Mouse (Mus musculus) c-Kit-positive CD71-positive TER-119-positive erythroid progenitor cells, embryonic 14.5 days (primary cell): ENCODE data around the gene Nbr1.
"Not testable (repeated sequence)": the region's sequence is repeated elsewhere in the genome, so short reads cannot be mapped to it uniquely, and the experiment has no call there.

Experiments
- DNase-seq: peaks from one replicate; pipeline ENCODE4 v3.0.0-alpha.2; 2013; ENCODE audit warnings: low spot score

Gene Nbr1

DNA sequence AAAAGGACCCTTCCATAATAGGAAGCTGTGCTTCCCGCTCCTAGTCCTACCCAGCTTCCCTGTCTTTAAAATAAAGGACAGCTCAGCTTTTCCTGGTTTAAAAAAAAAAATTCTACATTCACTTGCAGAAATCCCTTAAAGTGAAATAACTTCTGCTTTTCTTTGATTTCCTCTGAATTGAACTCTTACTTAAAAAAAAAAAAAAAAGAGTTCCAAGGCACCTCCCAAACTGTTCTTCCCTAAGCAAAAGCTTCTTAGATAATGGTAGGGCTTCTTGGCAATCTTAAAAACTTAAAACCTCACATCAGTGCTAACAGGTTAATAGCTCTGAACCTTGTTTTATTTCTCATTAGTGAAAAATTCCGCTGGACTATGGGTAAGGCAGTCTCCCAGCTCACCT, 31.3 kb downstream of the Nbr1 start:
- DNase-seq: no peak

DNA sequence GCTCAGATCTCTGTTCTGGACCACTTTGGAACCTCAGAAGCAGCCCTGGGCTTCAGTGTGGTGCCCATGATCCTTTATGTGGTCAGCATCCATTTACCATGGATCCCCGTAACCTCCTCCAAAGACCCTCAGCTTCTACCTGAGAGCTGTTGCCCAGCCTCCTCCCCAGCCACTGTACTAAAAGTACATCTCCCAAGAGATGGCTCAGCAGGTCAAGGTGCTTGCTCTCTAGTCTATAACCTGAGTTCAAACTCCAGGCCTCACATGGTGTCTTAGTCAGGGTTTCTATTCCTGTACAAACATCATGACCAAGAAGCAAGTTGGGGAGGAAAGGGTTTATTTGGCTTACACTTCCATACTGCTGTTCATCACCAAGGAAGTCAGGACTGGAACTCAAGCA, 33.1 kb downstream of the Nbr1 start:
- DNase-seq: not testable (repeated sequence)

DNA sequence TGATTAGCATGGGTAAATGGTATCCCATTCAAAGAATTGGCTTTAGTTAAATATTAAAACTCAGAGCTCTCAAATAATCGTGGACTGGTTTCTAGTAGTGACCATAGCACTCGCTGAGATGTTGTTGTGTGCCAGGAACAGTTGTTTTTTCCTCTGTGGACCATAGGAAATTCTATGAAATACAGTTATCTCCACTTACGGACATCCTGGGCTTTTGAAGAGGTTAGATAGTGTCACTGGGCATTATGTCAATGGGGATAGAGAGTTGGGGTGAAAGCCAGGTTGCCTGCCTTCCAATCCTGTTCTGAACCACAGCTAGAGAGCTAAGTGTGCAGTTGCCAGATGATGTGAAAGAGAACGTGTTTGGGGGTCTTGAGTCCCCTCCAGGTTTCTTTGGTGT, 33.9 kb downstream of the Nbr1 start:
- DNase-seq: no peak

DNA sequence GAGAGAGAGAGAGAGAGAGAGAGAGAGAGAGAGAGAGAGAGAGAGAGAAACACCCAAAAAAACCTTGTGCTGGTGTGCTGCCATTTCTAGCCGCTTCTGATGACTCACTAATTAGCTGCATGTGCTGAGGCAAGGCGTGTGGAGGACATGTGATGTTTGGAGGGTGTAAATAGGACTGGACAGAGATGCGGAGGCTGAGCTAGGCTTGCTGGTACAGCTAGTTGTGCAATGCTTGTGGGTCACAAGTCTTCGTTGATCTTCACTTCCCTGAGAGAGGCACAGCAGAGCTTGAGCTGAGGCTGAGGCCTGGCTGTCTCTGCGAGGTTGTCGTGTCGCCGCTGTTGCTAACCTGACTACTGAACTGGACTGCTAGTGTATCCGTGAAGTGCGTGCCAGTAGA, 35.7 kb downstream of the Nbr1 start:
- no peak for DNase-seq

DNA sequence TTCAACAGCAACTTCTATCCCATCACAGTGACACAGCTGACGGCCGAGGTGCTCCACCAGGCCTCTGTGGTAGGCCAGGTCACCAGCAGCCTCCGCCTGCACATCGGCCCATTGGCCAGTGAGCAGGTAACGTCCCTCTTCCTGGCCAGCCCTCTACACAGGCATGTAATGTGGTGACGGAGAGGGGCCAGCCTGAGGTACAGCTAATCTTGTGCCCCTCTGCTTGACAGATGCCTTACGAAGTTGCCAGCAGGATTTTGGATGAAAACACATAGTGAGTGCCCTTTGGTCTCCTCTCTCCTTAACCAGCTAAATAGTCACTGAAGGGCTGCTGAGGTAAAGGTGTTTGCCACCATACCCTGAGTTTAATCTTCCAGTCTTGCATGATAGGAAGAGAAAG, 36.9 kb downstream of the Nbr1 start:
- DNase-seq: no peak

DNA sequence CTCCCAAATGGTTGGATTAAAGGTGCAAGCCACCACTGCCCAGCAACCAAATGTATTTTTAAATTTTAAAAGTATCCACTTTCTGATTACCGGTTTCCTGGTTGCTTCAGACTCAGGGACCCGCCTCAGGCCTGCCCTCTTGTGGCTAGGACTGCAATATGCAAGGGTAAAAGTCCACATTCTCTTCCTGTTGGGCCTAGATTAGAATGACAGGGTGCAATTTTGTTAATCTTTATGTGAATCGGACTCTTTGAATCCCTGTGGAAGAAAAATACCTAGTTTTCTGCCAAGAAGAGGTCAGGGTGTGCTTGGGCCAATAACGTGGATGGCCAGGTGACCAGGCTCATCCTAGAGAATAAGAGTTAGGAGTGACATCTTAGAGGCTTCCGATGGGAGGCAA, 37.5 kb downstream of the Nbr1 start:
- DNase-seq: peak; percentile 59

DNA sequence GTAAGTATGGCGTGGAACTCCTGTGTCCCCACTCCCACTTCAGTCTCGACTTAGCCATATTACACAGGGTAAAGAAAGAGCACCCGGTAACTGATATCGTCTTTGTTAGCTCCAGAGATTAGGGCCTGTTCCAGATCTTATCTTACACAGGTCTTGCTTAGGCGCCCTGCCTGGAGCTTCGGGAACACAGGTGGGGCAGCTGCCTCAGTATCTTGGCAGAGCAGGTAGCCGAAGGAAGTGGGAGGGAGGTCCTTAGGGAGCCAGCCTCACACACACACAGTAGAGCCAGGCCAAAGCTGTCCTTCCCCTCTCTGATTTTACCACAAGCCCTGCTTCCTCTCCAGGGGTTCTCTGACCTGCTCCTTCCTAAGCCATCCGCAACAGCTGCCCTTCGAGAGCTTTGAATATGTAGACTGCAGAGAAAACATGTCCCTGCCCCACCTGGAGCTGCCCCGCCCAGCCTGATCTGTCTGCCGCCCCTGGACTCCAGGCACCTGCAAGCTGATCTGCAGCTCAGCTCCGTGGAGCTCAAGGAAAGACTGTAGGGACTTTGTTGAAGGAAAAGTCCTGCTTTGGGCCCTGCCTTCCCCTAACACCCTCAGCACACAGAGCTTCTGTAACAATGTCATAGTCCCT, 38.2 kb downstream of the Nbr1 start:
- DNase-seq: no peak

DNA sequence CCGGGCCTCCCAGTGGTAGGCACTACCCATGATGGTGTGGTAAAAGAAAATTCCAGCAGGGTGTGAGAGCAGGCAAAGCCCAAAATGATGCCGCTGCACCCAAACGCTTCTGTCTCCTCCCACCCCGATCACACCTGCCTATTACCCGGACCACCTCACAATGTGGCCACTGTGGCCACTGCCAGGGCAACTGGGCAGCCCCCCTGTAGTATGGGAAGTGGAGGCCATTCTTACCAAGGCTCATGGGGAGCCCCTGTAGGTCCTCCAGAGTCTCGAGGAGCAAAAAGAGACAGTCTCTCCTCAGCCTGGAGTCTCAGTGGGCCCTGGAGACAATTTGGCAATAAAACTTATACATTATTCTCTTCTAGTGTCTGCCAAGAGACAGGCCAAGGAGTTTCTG, 47.2 kb downstream of the Nbr1 start, which contains the start of gene Gm11634:
Gm11634 (minus strand) TSS at position 101 of the 400 bp plus-strand sequence.
- DNase-seq: no peak

DNA sequence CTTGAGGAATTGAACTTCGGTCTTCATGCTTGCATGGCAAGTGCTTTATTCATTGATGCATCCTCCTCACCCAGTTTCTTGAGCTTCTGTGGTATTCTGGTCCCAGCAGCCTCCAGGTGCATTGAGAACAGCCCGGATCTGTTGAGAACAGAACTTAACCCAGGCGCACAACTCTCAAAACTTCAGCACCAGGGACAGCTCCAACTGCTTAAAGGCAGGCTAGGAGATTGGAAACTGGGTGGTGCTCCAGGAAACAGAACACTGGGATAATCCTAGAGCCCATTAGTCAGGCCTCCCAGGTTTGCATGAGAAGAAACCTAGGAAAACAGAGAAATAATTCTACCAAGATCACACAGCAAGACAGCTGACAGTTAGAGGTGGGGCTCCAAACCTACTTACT, 50.5 kb downstream of the Nbr1 start:
- peak; percentile 82 for DNase-seq

DNA sequence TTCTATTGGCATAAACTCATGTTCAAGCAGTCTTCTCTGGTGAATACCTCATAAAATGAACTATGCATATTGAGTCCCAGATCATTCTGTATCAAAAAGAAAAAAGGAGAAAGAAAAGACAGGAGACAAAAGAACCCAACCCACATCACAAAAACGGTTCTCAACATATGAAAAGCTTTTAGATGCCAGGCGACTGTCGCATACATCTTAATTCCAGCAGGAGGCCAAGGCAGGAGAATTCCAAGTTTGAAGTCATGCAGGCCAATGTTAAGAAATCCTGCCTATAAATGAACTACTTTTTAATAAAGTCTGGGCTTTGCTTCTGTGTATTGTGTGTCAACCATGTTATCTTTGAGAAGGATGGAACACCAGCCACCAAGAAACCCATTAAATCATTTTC, 52.2 kb downstream of the Nbr1 start:
- DNase-seq: no peak

DNA sequence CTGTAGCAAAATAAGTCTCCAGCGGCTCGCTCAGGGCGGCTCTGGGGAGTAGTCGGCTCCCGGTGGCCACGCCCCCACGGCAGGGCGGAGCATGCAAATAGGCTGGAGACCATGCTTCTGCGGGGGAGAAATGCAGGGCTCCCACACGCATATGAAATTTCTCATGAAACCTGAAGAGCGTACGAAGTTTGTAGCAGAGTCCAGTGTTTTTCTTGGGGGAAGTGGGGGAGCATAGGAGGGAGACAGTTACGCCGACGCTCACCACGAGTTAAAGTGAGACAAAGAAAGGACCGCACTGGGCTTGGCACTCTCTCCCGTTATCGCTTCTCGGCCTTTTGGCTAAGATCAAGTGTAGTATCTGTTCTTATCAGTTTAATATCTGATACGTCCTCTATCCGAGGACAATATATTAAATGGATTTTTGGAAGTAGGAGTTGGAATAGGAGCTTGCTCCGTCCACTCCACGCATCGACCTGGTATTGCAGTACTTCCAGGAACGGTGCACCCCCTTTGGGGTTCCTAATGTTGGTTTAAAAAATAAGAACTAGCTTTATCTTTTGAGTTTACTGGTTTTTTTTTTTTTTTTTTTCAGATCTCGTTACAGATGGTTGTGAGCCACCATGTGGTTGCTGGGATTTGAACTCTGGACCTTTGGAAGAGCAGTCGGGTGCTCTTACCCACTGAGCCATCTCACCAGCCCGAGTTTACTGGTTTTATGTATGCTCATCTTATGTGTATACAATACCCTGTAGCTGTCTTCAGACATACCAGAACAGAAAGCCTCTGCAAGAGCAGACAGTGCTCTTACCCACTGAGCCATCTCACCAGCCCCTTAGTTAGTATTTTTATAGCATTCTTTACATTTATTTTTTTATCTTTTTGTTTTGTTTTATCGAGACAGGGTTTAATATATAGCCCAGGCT, 52.8 kb downstream of the Nbr1 start:
- peak; percentile 85 for DNase-seq

DNA sequence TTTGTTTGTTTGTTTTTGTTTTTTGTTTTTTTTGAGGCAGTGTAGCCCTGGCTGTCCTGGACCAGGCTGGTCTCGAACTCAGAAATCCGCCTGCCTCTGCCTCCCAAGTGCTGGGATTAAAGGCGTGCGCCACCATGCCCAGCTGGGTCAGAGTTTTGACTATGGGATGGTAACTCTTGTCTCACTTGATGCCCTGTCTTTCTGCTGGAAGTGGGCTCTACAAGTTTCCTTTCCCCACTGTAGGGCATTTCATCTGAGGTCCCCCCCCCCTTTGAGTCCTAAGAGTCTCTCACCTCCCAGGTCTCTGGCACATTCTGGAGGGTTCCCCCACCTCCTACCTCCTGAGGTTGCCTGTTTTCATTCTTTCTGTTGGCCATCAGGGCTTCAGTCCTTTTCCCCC, 55.2 kb downstream of the Nbr1 start:
- DNase-seq: not testable (repeated sequence)

DNA sequence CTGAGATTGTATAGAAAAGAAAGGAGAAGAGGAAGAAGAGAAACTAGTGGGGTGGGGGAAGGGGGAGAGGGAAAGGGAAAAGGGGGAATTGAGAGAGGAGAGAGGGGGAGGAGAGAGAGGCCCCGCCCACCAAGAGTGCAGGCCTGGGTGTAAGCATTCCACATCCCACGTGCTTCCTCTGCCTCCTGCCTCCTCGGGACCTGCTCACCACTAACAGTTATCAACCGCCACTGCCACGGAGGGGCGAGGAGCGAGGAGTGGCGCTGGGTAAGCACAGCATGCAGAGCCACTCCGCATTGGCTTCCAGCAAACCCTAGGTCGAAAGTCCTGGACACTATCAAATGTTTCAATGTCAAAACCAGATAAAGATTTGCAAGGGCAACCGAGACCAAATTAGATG, 58.5 kb downstream of the Nbr1 start:
- DNase-seq: no peak

DNA sequence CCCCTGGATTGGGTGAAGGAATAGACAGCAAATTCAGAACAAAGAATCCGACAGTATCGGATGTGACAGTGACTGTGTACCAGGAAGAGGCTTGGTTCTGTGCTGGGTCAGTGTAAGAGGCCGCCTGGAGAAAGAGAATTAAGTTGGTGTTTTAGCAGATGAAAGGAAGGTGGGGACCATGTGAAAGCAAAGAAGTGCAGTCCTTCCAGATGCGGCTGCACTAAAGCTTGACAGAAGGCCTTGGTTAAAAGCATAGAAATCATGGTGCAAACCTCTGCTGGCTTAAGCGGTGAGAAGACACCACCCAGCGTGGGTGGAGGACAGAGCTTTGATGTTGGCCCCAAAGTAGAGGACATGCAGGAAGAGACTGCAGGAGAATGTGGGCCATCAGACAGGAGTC, 61.6 kb downstream of the Nbr1 start:
- no peak for DNase-seq

DNA sequence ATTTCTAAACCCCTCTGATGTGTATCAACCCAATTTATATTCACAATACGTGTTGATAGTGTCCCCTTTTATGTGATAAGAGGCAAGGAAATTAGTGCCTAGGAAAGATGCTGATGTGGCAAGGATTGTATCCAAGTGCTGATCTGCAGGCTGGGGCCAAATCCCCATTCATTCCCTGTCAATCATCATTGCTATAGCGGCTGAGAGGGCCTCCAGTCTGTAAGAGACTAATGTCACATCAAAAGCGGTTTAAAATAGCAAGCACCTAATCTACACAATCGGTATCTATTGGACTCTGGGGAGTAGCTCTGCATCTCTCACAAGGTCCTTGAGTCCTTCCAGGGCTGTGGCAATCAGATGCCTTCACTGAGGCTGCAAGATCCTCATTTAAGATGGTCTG, 62.2 kb downstream of the Nbr1 start:
- DNase-seq: no peak

DNA sequence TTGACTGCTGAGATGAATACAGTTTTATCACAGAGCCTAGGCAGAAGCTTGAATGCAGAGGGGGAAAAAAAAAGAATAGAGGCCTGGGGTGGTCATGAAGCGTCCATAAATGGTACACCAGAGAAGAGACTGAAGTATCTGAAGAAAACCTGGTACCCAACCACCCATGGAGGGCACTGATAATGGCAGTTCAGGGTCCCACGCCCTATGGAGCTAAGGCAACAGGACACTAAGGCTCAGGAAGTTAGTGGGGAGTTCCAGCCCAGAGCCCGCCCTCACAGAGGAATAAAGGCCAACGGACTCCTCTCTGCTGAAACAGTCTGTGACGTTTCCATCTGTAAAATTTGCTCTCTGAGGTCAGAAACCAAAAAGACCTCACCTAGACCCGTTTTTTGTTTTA, 63.4 kb downstream of the Nbr1 start:
- peak; percentile 43 for DNase-seq

DNA sequence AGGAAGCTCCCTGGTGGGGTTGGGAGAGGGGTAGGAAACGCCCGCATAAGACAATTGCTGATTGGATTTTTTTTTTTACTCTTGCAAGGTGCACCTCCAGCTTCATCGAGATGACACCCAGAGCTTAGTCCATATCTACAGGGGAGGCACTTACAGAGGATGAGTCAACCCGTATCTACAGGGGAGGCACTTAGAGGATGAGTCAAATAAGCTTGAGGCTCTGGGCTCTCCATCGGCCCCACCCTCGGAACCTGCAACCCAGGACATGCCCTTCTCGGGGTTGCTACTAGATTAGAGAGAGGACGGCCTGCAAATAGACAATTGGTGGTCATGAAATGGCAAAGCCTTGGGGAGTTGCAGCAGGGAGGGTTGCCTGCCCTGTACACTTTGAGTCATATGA, 64.2 kb downstream of the Nbr1 start:
- peak; percentile 54 for DNase-seq

DNA sequence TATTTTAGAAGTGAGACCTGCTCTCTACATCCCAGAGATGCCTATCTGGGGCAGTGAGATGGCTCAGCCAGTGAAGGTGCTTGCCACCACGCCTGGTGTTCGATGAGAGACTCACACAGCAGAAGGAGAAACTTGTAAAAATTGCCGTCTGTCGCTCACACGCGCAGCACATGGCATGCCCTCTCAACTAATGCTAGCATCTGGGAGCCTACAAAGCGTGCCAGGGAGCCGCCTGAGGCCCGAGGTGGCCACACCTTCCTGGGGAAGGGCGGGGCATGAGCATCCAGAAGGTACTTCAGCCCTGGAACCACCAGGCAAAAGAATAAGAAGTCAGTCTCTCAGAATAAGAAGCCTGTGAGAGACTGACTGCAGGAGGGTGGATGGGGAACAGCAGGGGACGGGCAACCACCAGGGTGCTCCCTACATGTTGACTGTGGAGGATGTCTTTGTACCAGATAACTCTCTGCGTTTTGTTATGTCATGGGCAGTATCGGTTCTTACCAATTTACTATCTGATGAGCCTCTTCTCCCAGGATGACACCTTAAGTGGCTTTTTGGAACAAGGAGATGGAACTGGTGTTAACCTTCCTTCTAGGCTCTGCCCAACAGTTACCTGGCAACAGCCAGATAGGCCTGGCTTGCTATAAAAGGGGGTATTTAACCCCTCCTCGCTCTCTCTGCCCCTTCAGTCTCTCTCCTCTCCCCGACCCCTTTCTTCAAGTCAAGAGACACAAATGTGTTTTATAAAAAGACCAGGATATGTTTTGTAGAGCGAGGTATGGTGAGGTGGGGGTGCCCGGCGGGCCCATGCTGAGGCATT, 65.2 kb downstream of the Nbr1 start:
- DNase-seq: peak; percentile 38

DNA sequence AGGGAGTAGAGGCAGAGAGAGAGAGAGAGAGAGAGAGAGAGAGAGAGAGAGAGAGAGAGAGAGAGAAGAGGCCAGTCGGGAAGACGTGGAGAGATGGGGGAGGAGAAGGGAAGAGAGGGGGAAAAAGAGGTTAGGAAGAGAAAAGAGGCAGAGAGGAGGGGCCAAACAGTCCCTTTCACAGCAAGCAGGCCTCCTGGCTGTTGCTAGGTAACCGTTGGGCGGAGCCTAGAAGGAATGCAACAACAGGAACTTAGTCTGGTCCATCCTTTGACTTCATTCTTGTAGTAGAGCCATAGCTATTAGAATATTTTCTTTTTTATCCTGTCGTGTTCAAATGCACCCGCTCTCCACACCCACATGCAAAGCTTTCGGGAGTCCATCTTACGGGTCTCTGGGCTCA, 65.9 kb downstream of the Nbr1 start:
- peak; percentile 62 for DNase-seq

DNA sequence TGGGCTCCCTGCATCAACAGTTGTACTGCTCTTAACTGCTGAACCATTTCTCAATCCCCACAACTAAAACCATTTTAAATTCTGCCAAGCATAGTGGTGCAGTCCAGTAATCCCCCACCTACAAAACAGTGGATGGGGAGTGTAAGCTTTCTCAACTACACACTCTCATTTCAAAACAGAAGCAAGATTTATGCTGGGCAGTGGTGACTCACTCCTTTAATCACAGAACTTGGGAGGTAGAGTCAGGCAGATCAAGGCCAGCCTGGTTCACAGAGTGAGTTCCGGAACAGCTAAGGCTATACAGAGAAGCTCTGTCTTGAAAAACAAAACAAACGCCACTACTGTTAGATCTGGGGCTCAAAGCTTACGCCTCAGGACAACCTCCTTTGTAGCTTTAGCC, 66.6 kb downstream of the Nbr1 start:
- DNase-seq: no peak

DNA sequence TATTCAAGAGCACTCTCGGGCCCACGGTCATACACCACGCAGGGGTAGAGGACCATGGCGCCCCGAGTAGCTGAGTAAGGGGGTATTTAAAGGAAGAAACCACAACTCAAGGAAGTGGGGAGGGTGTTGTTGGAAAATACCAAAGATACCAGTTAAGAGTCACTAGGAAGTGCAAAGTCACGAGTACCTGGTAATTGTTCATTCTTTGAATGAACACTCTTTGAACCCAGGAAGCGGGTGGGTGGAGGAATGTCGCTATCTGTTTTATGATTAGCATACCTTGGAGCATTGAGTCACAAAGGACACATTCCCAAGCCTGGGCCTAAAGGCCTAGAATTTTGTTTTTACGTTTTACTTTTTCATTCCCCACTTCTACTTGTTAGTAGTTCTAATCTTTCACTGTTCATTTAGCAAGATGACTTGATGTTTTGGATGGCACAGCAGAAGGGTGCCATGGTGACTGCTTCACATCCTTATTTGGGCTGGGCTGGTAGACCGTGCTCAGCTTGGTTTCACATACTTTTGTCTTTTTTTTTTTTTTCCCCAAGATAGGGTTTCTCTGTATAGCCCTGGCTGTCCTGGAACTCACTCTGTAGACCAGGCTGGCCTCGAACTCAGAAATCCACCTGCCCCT, 68.2 kb downstream of the Nbr1 start:
- not testable (repeated sequence) for DNase-seq

DNA sequence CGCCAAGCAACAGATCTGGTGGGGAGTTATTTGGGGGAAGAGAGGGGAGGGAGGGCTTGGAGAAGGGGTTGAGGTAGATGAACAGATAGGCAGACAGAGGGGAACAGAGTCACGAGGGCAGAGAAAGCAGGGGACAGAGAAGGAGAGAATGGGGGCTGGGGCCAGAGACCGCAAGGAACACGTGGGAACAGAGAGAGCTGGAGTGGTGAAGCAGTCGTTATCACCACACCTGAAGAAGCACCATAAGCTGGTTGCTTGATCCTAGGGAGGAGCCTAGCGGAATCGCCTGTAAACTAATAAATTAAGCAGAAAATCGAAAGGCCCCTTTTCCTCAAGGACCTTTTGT, 74.7 kb downstream of the Nbr1 start:
- DNase-seq: no peak
